Mouse (Mus musculus) CH12.LX (cell line): ENCODE data around the gene 1700021F05Rik. TPM values are rescaled to one million over a fixed set of nuclear protein-coding genes. Genes with fewer than 3 reads are reported as not detected.
A peak's percentile ranks its signal among the peaks of the same experiment; 100 is the strongest.

ENCODE experiments used
- DNase-seq: peaks from one replicate; pipeline ENCODE4 v3.0.0-alpha.2; 2013; ENCODE audit errors: extremely low read depth
- H3K27ac ChIP-seq: 2 replicates; pipeline ENCODE4 v1.5.1; 2012; ENCODE audit warnings: low read depth, mild to moderate bottlenecking, control low read depth, moderate library complexity; ENCODE audit not compliant: insufficient read depth
- H3K27me3 ChIP-seq: replicated peaks from 2 replicates; pipeline ENCODE3; 2012; ENCODE audit warnings: inconsistent platforms
- H3K36me3 ChIP-seq, 2 experiments: replicated peaks in 1 of 2; 2 replicates each; pipeline versions ENCODE3 to v1.6.1; 2012; ENCODE audit warnings: inconsistent platforms in 1 of 2, low read length in 1 of 2, mild to moderate bottlenecking in 1 of 2, mixed read lengths in 1 of 2, moderate library complexity in 1 of 2; ENCODE audit not compliant: control insufficient read depth in 1 of 2, insufficient read depth in 1 of 2
- H3K4me1 ChIP-seq, 2 experiments: 2 replicates each; pipeline ENCODE4 v1.6.1; 2012; ENCODE audit warnings: inconsistent platforms in 1 of 2, moderate library complexity in 1 of 2; ENCODE audit not compliant: insufficient read depth in 2 of 2, control insufficient read depth in 1 of 2
- H3K4me2 ChIP-seq: 2 replicates; pipeline ENCODE4 v1.6.1; 2012; ENCODE audit warnings: low read depth, mild to moderate bottlenecking, control low read depth; ENCODE audit not compliant: poor library complexity, insufficient read depth, severe bottlenecking
- H3K4me3 ChIP-seq, 3 experiments: fragments of 150-350 bp in 1 of 3; sonication (generic) in 1 of 3; replicated peaks in 1 of 3; 2 replicates each; pipeline versions ENCODE3 to v1.5.1; 2011 to 2012; ENCODE audit warnings: low read depth in 2 of 3, low read length in 2 of 3, mild to moderate bottlenecking in 2 of 3, moderate library complexity in 2 of 3, control low read depth in 1 of 3, improper control_type of control experiment in 1 of 3, inconsistent platforms in 1 of 3, mixed read lengths in 1 of 3; ENCODE audit not compliant: poor library complexity in 1 of 3
- H3K79me2 ChIP-seq: replicated peaks from 2 replicates; pipeline ENCODE4 v1.6.1; 2012; ENCODE audit warnings: mild to moderate bottlenecking, moderate library complexity; ENCODE audit not compliant: control insufficient read depth, poor library complexity, insufficient read depth, severe bottlenecking; ENCODE audit errors: extremely low read depth
- H3K9ac ChIP-seq: 2 replicates; pipeline ENCODE4 v1.6.1; 2012; ENCODE audit warnings: low read depth, mild to moderate bottlenecking, control low read depth, moderate library complexity; ENCODE audit not compliant: insufficient read depth
- H3K9me3 ChIP-seq: replicated peaks from 2 replicates; pipeline ENCODE3; 2012; ENCODE audit warnings: low read length, inconsistent platforms, mixed read lengths
- BHLHE40 ChIP-seq: IDR thresholded peaks from 2 replicates; pipeline ENCODE4 v1.6.1; 2011; ENCODE audit warnings: mild to moderate bottlenecking, low read depth, low read length, improper control_type of control experiment
- CHD2 ChIP-seq: IDR thresholded peaks from 2 replicates; pipeline ENCODE4 v1.6.1; 2011; ENCODE audit warnings: low read length, improper control_type of control experiment
- CTCF ChIP-seq, 2 experiments: IDR thresholded peaks in 1 of 2; conservative IDR thresholded peaks in 1 of 2; 2 replicates each; pipeline ENCODE4 v1.5.1; 2011 to 2012; ENCODE audit warnings: low read depth in 2 of 2, low read length in 2 of 2, improper control_type of control experiment in 1 of 2, inconsistent platforms in 1 of 2, mild to moderate bottlenecking in 1 of 2, moderate library complexity in 1 of 2
- E2F4 ChIP-seq: IDR thresholded peaks from 2 replicates; pipeline ENCODE4 v1.6.1; 2011; ENCODE audit warnings: low read depth, low read length, improper control_type of control experiment; ENCODE audit not compliant: insufficient replicate concordance
- JUN ChIP-seq: IDR thresholded peaks from 2 replicates; pipeline ENCODE4 v1.6.1; 2011; ENCODE audit warnings: low read depth, mild to moderate bottlenecking, low read length, improper control_type of control experiment, moderate library complexity; ENCODE audit not compliant: insufficient read depth
- KAT2A ChIP-seq: IDR thresholded peaks from 2 replicates; pipeline ENCODE4 v1.6.1; 2012; ENCODE audit warnings: low read length, improper control_type of control experiment, inconsistent platforms; ENCODE audit not compliant: insufficient replicate concordance
- MAFK ChIP-seq: IDR thresholded peaks from 2 replicates; pipeline ENCODE4 v1.6.1; 2011; ENCODE audit warnings: low read length, improper control_type of control experiment; ENCODE audit not compliant: insufficient replicate concordance
- MAZ ChIP-seq: IDR thresholded peaks from 2 replicates; pipeline ENCODE4 v1.6.1; 2012; ENCODE audit warnings: low read depth, mild to moderate bottlenecking, inconsistent platforms, low read length, improper control_type of control experiment, moderate library complexity
- MEF2A ChIP-seq: IDR thresholded peaks from 2 replicates; pipeline ENCODE4 v1.6.1; 2014; ENCODE audit warnings: low read depth, mild to moderate bottlenecking, inconsistent platforms, low read length, improper control_type of control experiment, borderline replicate concordance
- MXI1 ChIP-seq: IDR thresholded peaks from 2 replicates; pipeline ENCODE4 v1.6.1; 2011; ENCODE audit warnings: mild to moderate bottlenecking, low read depth, low read length, improper control_type of control experiment
- NELFE ChIP-seq: IDR thresholded peaks from 2 replicates; pipeline ENCODE4 v1.6.1; 2011; ENCODE audit warnings: low read depth, low read length, improper control_type of control experiment
- NRF1 ChIP-seq: IDR thresholded peaks from 2 replicates; pipeline ENCODE4 v1.6.1; 2014; ENCODE audit warnings: low read depth, mild to moderate bottlenecking, inconsistent platforms, low read length, improper control_type of control experiment, moderate library complexity
- RAD21 ChIP-seq: IDR thresholded peaks from 2 replicates; pipeline ENCODE4 v1.6.1; 2011; ENCODE audit warnings: low read depth, mild to moderate bottlenecking, low read length, improper control_type of control experiment, moderate library complexity
- SIN3A ChIP-seq: IDR thresholded peaks from 2 replicates; pipeline ENCODE4 v1.6.1; 2012; ENCODE audit warnings: low read length, improper control_type of control experiment, inconsistent platforms
- SMC3 ChIP-seq: IDR thresholded peaks from 2 replicates; pipeline ENCODE4 v1.6.1; 2011; ENCODE audit warnings: low read depth, low read length, improper control_type of control experiment
- TBP ChIP-seq: conservative IDR thresholded peaks from 2 replicates; pipeline ENCODE4 v1.6.1; 2011; ENCODE audit warnings: low read depth, low read length, improper control_type of control experiment
- TCF12 ChIP-seq: IDR thresholded peaks from 2 replicates; pipeline ENCODE4 v1.6.1; 2014; ENCODE audit warnings: low read depth, mild to moderate bottlenecking, inconsistent platforms, low read length, improper control_type of control experiment
- UBTF ChIP-seq: IDR thresholded peaks from 2 replicates; pipeline ENCODE4 v1.6.1; 2012; ENCODE audit warnings: low read depth, mild to moderate bottlenecking, inconsistent platforms, low read length, improper control_type of control experiment, moderate library complexity
- USF2 ChIP-seq: conservative IDR thresholded peaks from 2 replicates; pipeline ENCODE4 v1.6.1; 2011; ENCODE audit warnings: low read depth, low read length, improper control_type of control experiment
- ZMIZ1 ChIP-seq: IDR thresholded peaks from 2 replicates; pipeline ENCODE4 v1.6.1; 2012; ENCODE audit warnings: low read depth, mild to moderate bottlenecking, inconsistent platforms, low read length, improper control_type of control experiment
- dilution Hi-C: fragments of 300-500 bp; cut with MboI; formaldehyde crosslinking; loops from 2 replicates; pipeline ENCODE4 v1.14.3; 2020; ENCODE audit warnings: low sequenced_read_pairs; ENCODE audit not compliant: extremely low pct_unique_long_range_greater_than_20kb, extremely low pct_ligation_motif_present
- in situ Hi-C: fragments of 300-500 bp; cut with MboI; formaldehyde crosslinking; loops from 3 replicates; pipeline ENCODE4 v1.14.3; 2019; ENCODE audit warnings: low sequenced_read_pairs, low pct_ligation_motif_present, low pct_unique_long_range_greater_than_20kb, mixed read lengths
- polyA plus RNA-seq: library from polyadenylated mRNA; unstranded; fragments of >175 nt; gene quantifications from 2 replicates; pipeline ENCODE4 v1.2.1, GENCODE M21; 2012; ENCODE audit warnings: low read depth; ENCODE audit not compliant: insufficient read length
- total RNA-seq, 2 experiments: library from RNA; depleted of rRNA; stranded (reverse); fragments of 300-350 nt in 1 of 2; fragments of >200 nt in 1 of 2; gene quantifications; 2 replicates each; pipeline ENCODE4 v1.2.3; 2012 to 2014

Gene 1700021F05Rik
- total and polyA plus RNA-seq, 3 experiments: 33.0 to 70.3 (median 53.0) TPM

DNA sequence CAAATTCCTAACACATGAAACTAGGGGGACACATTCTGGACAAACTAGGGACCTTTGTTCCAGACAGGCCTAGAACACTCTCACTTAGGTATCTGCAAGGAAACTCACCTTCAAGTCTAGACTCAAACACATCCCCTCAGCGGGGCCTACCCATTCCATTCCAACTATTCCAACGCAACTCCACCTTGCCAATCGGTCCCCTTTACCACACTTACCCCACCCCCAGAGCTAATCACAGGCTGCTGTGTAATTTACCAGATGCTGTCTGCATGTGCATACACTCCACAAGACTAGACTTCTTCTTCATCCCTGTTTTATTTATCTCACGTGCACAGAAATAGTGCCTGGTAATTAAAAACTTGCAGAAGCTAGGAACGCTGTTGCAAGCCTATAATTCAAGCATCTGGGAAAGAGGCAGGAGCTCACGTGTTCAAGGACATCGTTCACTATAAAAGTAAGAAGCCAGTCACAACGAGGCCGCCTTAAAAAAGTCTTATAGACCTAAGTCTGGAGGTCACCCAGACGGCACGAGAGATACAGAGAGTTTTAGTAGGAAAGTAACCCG is 966 bp downstream of the 1700021F05Rik start:
- peak overlapping the region; percentile 87 for H3K4me2 ChIP-seq
- H3K4me1 ChIP-seq: peaks cover 6 to 20% of the 10 kb centered on the region in 2 experiments; a peak in 3 of 4 replicates
- in situ Hi-C loops (no loop called here), dilution Hi-C loops (no loop called here)
- peaks cover 4 to 35% of the 10 kb centered on the region in 2 experiments for H3K36me3 ChIP-seq
- H3K9ac ChIP-seq: peak overlapping the region; percentile 94
- H3K27me3 ChIP-seq: no peaks in the 10 kb centered on the region
- no peak for DNase-seq
- H3K79me2 ChIP-seq: peaks cover 2% of the 10 kb centered on the region; the same call in 1 of the 2 replicates
- H3K9me3 ChIP-seq: no peaks in the 10 kb centered on the region
- H3K4me3 ChIP-seq: peak overlapping the region; percentile 79 to 95 (median 94)
- TF ChIP-seq ZMIZ1 (no peak), RAD21 (no peak), MXI1 (0 out of 2 replicates have a peak, but pooled peaks have one; percentile 11), TBP (no peak), BHLHE40 (peak; percentile 64), SMC3 (no peak)
- no peak overlapping the region for H3K27ac ChIP-seq

DNA sequence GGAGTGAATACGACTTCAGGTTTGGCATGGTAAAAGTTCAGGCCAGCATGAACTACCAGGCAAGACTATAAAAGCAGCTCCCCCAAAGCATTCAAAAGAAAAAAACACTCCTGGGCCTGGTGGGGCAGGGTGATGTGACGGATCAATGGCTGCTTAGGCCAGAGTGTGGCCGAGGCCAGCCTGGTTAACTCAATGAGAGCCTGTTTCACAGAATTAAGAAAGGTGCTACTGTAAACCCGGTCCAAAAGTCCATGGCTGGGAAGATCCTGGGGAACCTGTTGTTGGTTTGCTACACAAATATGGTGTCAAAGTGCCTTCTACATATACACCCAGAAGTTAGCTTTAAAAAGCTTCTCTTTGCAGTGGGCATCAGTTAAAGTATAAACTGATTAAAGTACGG is 2.0 kb downstream of the 1700021F05Rik start:
- Histone ChIP-seq H3K9ac (no peak overlapping the region), H3K9me3 (no peaks in the 10 kb centered on the region), H3K4me3 (no peak overlapping the region), H3K4me1 (peaks cover 6 to 20% of the 10 kb centered on the region in 2 experiments; a peak in 3 of 4 replicates), H3K36me3 (peaks cover 4 to 35% of the 10 kb centered on the region in 2 experiments), H3K27ac (no peak overlapping the region), H3K27me3 (no peaks in the 10 kb centered on the region), H3K79me2 (peaks cover 2% of the 10 kb centered on the region; the same call in 1 of the 2 replicates), H3K4me2 (no peak overlapping the region)
- DNase-seq: no peak
- in situ Hi-C loops (no loop called here), dilution Hi-C loops (no loop called here)
- no peak for TF ChIP-seq SMC3

- Histone ChIP-seq H3K4me2 (no peak overlapping the region), H3K79me2 (peaks cover 2% of the 10 kb centered on the region; the same call in 1 of the 2 replicates), H3K9ac (no peak overlapping the region), H3K4me1 (peaks cover 6 to 20% of the 10 kb centered on the region in 2 experiments; a peak in 3 of 4 replicates), H3K27ac (no peak overlapping the region), H3K9me3 (no peaks in the 10 kb centered on the region), H3K4me3 (no peak overlapping the region), H3K36me3 (peaks cover 7 to 47% of the 10 kb centered on the region in 2 experiments), H3K27me3 (no peaks in the 10 kb centered on the region)
- DNase-seq: no peak
- TF ChIP-seq MEF2A: no peak
- no peak for TF ChIP-seq USF2
- TF ChIP-seq KAT2A: no peak
- TF ChIP-seq NELFE: no peak
- TF ChIP-seq NRF1: no peak
- TF ChIP-seq MXI1: no peak
- no peak for TF ChIP-seq CHD2
- no peak for TF ChIP-seq JUN
- TF ChIP-seq TBP: no peak
- no peak for TF ChIP-seq SIN3A
- TF ChIP-seq MAFK: no peak
- no peak for TF ChIP-seq E2F4
- TF ChIP-seq UBTF: no peak
- TF ChIP-seq MAZ: no peak
- TF ChIP-seq CTCF (conservative IDR thresholded peaks at IDR 0.05 in 1 of 2, IDR thresholded peaks at IDR 0.05 in 1 of 2; ENCODE audit: low read depth in 2 of 2, low read length in 2 of 2): no peak
- no peak for TF ChIP-seq ZMIZ1
- no peak for TF ChIP-seq TCF12
- dilution Hi-C loops (no loop called here), in situ Hi-C loops (no loop called here)
Measured at GRCm38 (mm10) chr10:43537652-43538051, 3.1 kb downstream of the 1700021F05Rik start.
